Mouse (Mus musculus) central nervous system, embryonic 14 days (tissue): ENCODE results near the gene Aspg. TPM values are rescaled to one million over a fixed set of nuclear protein-coding genes. Genes with fewer than 3 reads are reported as not detected.

Experiments
- polyA plus RNA-seq: library from polyadenylated mRNA; depleted of rRNA; stranded (reverse); fragments of >200 nt; gene quantifications from 2 replicates; pipeline ENCODE4 v1.2.3, GENCODE M21; 2012; rRNA removed

Aspg gene
- 0.98 and 2.2 TPM in 2 replicates for polyA plus RNA-seq

DNA sequence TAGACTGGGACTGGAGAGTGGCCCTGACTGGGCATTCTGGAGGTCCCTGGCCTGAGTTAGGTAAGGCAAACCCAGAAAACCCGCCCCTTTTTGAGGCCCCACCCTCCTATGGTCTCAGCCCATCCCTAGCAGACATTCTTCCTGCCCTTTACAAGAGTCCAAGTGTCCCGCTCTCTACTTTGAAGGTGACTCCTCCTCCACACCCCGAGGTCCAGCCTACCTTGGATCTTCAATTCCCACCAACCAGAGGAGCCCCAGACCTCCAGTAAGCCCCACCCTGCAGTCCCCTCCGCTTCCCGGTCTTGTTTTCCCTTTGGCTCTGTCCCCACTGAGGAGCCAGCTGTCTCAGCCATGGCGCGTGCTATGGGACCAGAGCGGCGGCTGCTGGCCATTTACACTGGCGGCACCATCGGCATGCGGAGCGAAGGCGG lies at the start of gene Aspg:
TSS of gene Aspg (plus strand) at position 139 of the 431 bp plus-strand sequence.

DNA sequence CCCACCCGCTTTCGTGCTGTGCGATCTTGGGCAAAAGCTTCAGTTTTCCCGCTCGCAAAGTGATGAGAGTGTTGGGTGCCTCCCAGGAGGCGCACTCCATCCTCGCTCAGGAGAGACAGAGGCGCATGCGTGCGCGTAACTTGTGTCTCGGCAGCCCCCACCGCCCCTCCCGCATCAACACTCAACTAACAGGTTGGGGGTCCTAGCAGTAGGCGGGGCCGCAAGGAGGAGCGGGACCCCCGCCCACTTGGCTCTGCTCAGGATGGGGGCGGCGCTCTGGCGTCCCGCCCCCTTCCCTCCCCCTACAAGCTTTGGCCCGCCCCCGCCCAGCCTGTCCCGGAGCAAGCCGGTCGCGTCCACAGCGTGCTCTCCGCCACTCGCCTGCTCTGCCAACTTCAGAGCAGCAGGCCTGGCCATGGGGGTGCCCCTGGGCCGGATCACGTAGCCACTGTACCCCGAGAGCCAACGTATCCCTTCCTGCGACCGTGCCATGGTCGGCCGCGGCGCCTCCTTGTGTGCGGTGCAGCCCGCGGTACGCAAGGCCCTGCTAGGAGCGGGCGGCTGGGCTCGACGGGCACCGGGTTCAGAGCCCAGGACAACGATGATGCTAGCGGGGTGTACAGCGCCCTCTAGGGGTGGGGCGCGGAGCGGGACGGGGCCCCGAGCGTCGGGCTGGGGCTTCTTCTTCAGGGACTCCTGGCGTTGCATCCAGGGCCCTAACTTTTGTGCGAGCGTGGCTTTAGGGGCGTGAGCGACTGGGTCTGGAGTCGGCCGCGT lies 39.6 kb downstream of the Aspg start, which contains the start of gene Kif26a:
TSS of gene Kif26a (plus strand) at position 334 of the 777 bp plus-strand sequence.

Other genes starting within 250 kb of the Aspg start
- 21.7 and 25.5 TPM in 2 replicates for gene Ppp1r13b, start 198.6 kb upstream of the Aspg start, polyA plus RNA-seq
- 265 and 268 TPM in 2 replicates for gene Atp5mpl, start 139.7 kb upstream of the Aspg start, polyA plus RNA-seq
- 0.52 and 0.80 TPM in 2 replicates for gene Tdrd9, start 135.1 kb upstream of the Aspg start, polyA plus RNA-seq
- gene Rd3l, start 125.4 kb upstream of the Aspg start, polyA plus RNA-seq = not detected in 2 replicates
- gene Kif26a, start 39.5 kb downstream of the Aspg start, polyA plus RNA-seq = 26.9 and 36.5 TPM in 2 replicates